Mouse (Mus musculus) embryo, embryonic 11.5 days (tissue): Measurements from ENCODE around the gene Kcnd2.

Experiments
- DNase-seq: peaks from one replicate; pipeline ENCODE4 v3.0.0-alpha.2; 2012; ENCODE audit warnings: low read depth, low spot score

Kcnd2 gene

GRCm38 (mm10) chr6:21686388-21686787, 471.1 kb downstream of the Kcnd2 start:
- DNase-seq = no peak

- no peak for DNase-seq
These were observed 477.6 kb downstream of the Kcnd2 start for GRCm38 (mm10) chr6:21692861-21693350.

GRCm38 (mm10) chr6:21697641-21698040, 482.3 kb downstream of the Kcnd2 start:
- DNase-seq = no peak

GRCm38 (mm10) chr6:21701131-21701530, 485.8 kb downstream of the Kcnd2 start:
- no peak for DNase-seq

GRCm38 (mm10) chr6:21709228-21709627, 493.9 kb downstream of the Kcnd2 start:
- DNase-seq = peak; percentile 20

GRCm38 (mm10) chr6:21719121-21719520, 503.8 kb downstream of the Kcnd2 start:
- no peak for DNase-seq

GRCm38 (mm10) chr6:21722238-21722637, 506.9 kb downstream of the Kcnd2 start:
- DNase-seq = no peak

- no peak for DNase-seq
These were observed 525.3 kb downstream of the Kcnd2 start for GRCm38 (mm10) chr6:21740606-21741005.

- no peak for DNase-seq
These were observed 529.4 kb downstream of the Kcnd2 start for GRCm38 (mm10) chr6:21744615-21745266.

- DNase-seq = no peak
These were observed 532.2 kb downstream of the Kcnd2 start for GRCm38 (mm10) chr6:21747536-21747935.

GRCm38 (mm10) chr6:21767787-21768221, 552.5 kb downstream of the Kcnd2 start:
- DNase-seq = no peak

GRCm38 (mm10) chr6:21768745-21769446, 553.6 kb downstream of the Kcnd2 start:
- no peak for DNase-seq

GRCm38 (mm10) chr6:21769447-21769809, 554.1 kb downstream of the Kcnd2 start:
- no peak for DNase-seq

- DNase-seq = no peak
These were observed 559.1 kb downstream of the Kcnd2 start for GRCm38 (mm10) chr6:21774213-21774916.
